Mouse (Mus musculus): ENCODE data around the gene Hck.

Gene Hck

GRCm38 (mm10) chr2:153198485-153198884 is 90.2 kb downstream of the Hck start:
- no peak for DNase-seq (ENCODE audit: low read depth in 2 of 2, low spot score in 2 of 2)

GRCm38 (mm10) chr2:153199114-153199513 is 90.8 kb downstream of the Hck start:
- DNase-seq (ENCODE audit: low read depth in 2 of 2, low spot score in 2 of 2): no peak

All from CD8-positive naive resting alpha-beta T cell, adult 2 months (primary cell).